Mouse (Mus musculus): ENCODE measurements around the gene Gpat2. TPM values are rescaled to one million over a fixed set of nuclear protein-coding genes. Genes with fewer than 3 reads are reported as not detected.

The Gpat2 gene
- total RNA-seq, 2 experiments from 2014 or later: not detected

Other genes starting within 250 kb of the Gpat2 start
- 0.84 TPM in 1 of 2 replicates, not detected in the other for gene 1810024B03Rik, start 216.9 kb upstream of the Gpat2 start, total RNA-seq (2015; ENCODE audit: low replicate concordance)
- 1.1 TPM in 1 of 2 replicates, not detected in the other for gene 1810024B03Rik, start 216.9 kb upstream of the Gpat2 start, total RNA-seq (2017; ENCODE audit: low replicate concordance)
- gene Snrnp200, start 216.8 kb upstream of the Gpat2 start, total RNA-seq (2015; ENCODE audit: low replicate concordance): 68.3 and 82.5 TPM in 2 replicates
- gene Snrnp200, start 216.8 kb upstream of the Gpat2 start, total RNA-seq (2017; ENCODE audit: low replicate concordance): 86.6 and 112 TPM in 2 replicates
- gene Ciao1, start 177.4 kb upstream of the Gpat2 start, total RNA-seq (2015; ENCODE audit: low replicate concordance): 9.2 and 15.1 TPM in 2 replicates
- gene Ciao1, start 177.4 kb upstream of the Gpat2 start, total RNA-seq (2017; ENCODE audit: low replicate concordance): 9.4 and 11.9 TPM in 2 replicates
- 13.3 and 29.3 TPM in 2 replicates for gene Tmem127, start 177.3 kb upstream of the Gpat2 start, total RNA-seq (2015; ENCODE audit: low replicate concordance)
- gene Tmem127, start 177.3 kb upstream of the Gpat2 start, total RNA-seq (2017; ENCODE audit: low replicate concordance): 25.8 and 28.4 TPM in 2 replicates
- gene Stard7, start 155.0 kb upstream of the Gpat2 start, total RNA-seq (2015; ENCODE audit: low replicate concordance): 47.2 and 59.5 TPM in 2 replicates
- gene Stard7, start 155.0 kb upstream of the Gpat2 start, total RNA-seq (2017; ENCODE audit: low replicate concordance): 46.2 and 65.4 TPM in 2 replicates
- gene Dusp2, start 89.0 kb upstream of the Gpat2 start, total RNA-seq (2015; ENCODE audit: low replicate concordance): 14.8 and 24.7 TPM in 2 replicates
- gene Dusp2, start 89.0 kb upstream of the Gpat2 start, total RNA-seq (2017; ENCODE audit: low replicate concordance): 3.1 and 16.0 TPM in 2 replicates
- gene Astl, start 86.6 kb upstream of the Gpat2 start, total RNA-seq (2015; ENCODE audit: low replicate concordance): not detected in 2 replicates
- gene Astl, start 86.6 kb upstream of the Gpat2 start, total RNA-seq (2017; ENCODE audit: low replicate concordance): not detected in 2 replicates
- not detected in 2 replicates for gene Adra2b, start 62.0 kb upstream of the Gpat2 start, total RNA-seq (2015; ENCODE audit: low replicate concordance)
- gene Adra2b, start 62.0 kb upstream of the Gpat2 start, total RNA-seq (2017; ENCODE audit: low replicate concordance): not detected in 2 replicates
- gene Fahd2a, start 19.4 kb downstream of the Gpat2 start, total RNA-seq (2015; ENCODE audit: low replicate concordance): 10.5 and 18.0 TPM in 2 replicates
- 2.4 TPM in 1 of 2 replicates, not detected in the other for gene Fahd2a, start 19.4 kb downstream of the Gpat2 start, total RNA-seq (2017; ENCODE audit: low replicate concordance)
- gene Kcnip3, start 96.9 kb downstream of the Gpat2 start, total RNA-seq (2015; ENCODE audit: low replicate concordance): 1.4 and 4.2 TPM in 2 replicates
- 0.51 and 1.6 TPM in 2 replicates for gene Kcnip3, start 96.9 kb downstream of the Gpat2 start, total RNA-seq (2017; ENCODE audit: low replicate concordance)
- not detected in 2 replicates for gene Prom2, start 116.3 kb downstream of the Gpat2 start, total RNA-seq (2015; ENCODE audit: low replicate concordance)
- gene Prom2, start 116.3 kb downstream of the Gpat2 start, total RNA-seq (2017; ENCODE audit: low replicate concordance): not detected in 2 replicates
- 0.42 TPM in 1 of 2 replicates, not detected in the other for gene Zfp661, start 161.9 kb downstream of the Gpat2 start, total RNA-seq (2015; ENCODE audit: low replicate concordance)
- gene Zfp661, start 161.9 kb downstream of the Gpat2 start, total RNA-seq (2017; ENCODE audit: low replicate concordance): 0.26 and 0.83 TPM in 2 replicates
- gene Mrps5, start 162.0 kb downstream of the Gpat2 start, total RNA-seq (2015; ENCODE audit: low replicate concordance): 2.9 and 20.5 TPM in 2 replicates
- 6.7 and 17.8 TPM in 2 replicates for gene Mrps5, start 162.0 kb downstream of the Gpat2 start, total RNA-seq (2017; ENCODE audit: low replicate concordance)
- not detected in 2 replicates for gene Mal, start 231.5 kb downstream of the Gpat2 start, total RNA-seq (2015; ENCODE audit: low replicate concordance)
- gene Mal, start 231.5 kb downstream of the Gpat2 start, total RNA-seq (2017; ENCODE audit: low replicate concordance): not detected in 2 replicates

Data from erythroid progenitor cell, adult 5-6 weeks (primary cell).